Mouse (Mus musculus) midbrain, embryonic 16.5 days (tissue): Measurements from ENCODE around the gene Stx6. TPM values are rescaled to one million over a fixed set of nuclear protein-coding genes. Genes with fewer than 3 reads are reported as not detected.

Source experiments
- ATAC-seq: fragments of 200-750 bp; cut with Nextera tagmentation; 2 replicates; pipeline ENCODE4 v1.8.0; 2017; ENCODE audit warnings: moderate TSS enrichment
- H3K27ac ChIP-seq: fragments of 300-500 bp; sonication (generic); 2 replicates; pipeline ENCODE4 v1.5.1; 2014; ENCODE audit warnings: mild to moderate bottlenecking, low read length, mixed read lengths
- H3K27me3 ChIP-seq: fragments of 300-500 bp; sonication (generic); 2 replicates; pipeline ENCODE4 v1.6.1; 2014; ENCODE audit warnings: low read depth, low read length, mixed read lengths; ENCODE audit not compliant: control insufficient read depth, insufficient read depth
- H3K36me3 ChIP-seq: fragments of 300-500 bp; sonication (generic); 2 replicates; pipeline ENCODE4 v1.6.1; 2014; ENCODE audit warnings: mild to moderate bottlenecking, low read length, moderate library complexity, mixed read lengths; ENCODE audit not compliant: control insufficient read depth, insufficient read depth
- H3K4me1 ChIP-seq: fragments of 300-500 bp; sonication (generic); 2 replicates; pipeline ENCODE4 v1.6.1; 2014; ENCODE audit warnings: mild to moderate bottlenecking, low read length, mixed read lengths; ENCODE audit not compliant: control insufficient read depth, insufficient read depth
- H3K4me2 ChIP-seq: fragments of 300-500 bp; sonication (generic); 2 replicates; pipeline ENCODE4 v1.6.1; 2014; ENCODE audit warnings: mild to moderate bottlenecking, low read length, mixed read lengths
- H3K4me3 ChIP-seq: fragments of 300-500 bp; sonication (generic); 2 replicates; pipeline ENCODE4 v1.5.1; 2014; ENCODE audit warnings: low read depth, mild to moderate bottlenecking, low read length, moderate library complexity, mixed read lengths
- H3K9ac ChIP-seq: fragments of 300-500 bp; sonication (generic); 2 replicates; pipeline ENCODE4 v1.6.1; 2014; ENCODE audit warnings: low read depth, low read length, mixed read lengths
- H3K9me3 ChIP-seq: fragments of 300-500 bp; sonication (generic); replicated peaks from 2 replicates; pipeline ENCODE4 v1.6.1; 2014; ENCODE audit warnings: mild to moderate bottlenecking, low read length, mixed read lengths; ENCODE audit not compliant: control insufficient read depth, poor library complexity, severe bottlenecking
- WGBS: fragments of 180-500 bp; shearing (Covaris S2); extraction: QIAGEN DNeasy Blood & Tissue Kit; methylation state at CpG from one replicate; pipeline ENCODE4 v1.1.7; 2014; 5-methylcytosine and 5-hydroxymethylcytosine counted together
- polyA plus RNA-seq: library from polyadenylated mRNA; unstranded; fragments of >200 nt; fragmentation: Nextera tagmentation; extraction: Ambion mirVana; gene quantifications from 2 replicates; pipeline ENCODE4 v1.2.1, GENCODE M21; 2015

Stx6 gene
- polyA plus RNA-seq, 1 experiment from 2014 or later: 94.0 TPM

- no peak for ATAC-seq
- Histone ChIP-seq H3K9ac (no peak overlapping the region), H3K36me3 (no peaks in the 10 kb centered on the region), H3K4me2 (no peak overlapping the region), H3K27ac (no peak overlapping the region), H3K4me3 (no peak overlapping the region), H3K4me1 (no peaks in the 10 kb centered on the region), H3K9me3 (no peaks in the 10 kb centered on the region), H3K27me3 (no peaks in the 10 kb centered on the region)
- WGBS: 95% methylated on average over 5 of the region's 5 CpGs
Observed at GRCm38 (mm10) chr1:155124397-155124796, 34.1 kb upstream of the Stx6 start.

GRCm38 (mm10) chr1:155126716-155127115, 31.8 kb upstream of the Stx6 start:
- no peak overlapping the region for H3K4me2 ChIP-seq
- H3K4me1 ChIP-seq: no peaks in the 10 kb centered on the region
- no peaks in the 10 kb centered on the region for H3K27me3 ChIP-seq
- no peak overlapping the region for H3K9ac ChIP-seq
- H3K9me3 ChIP-seq: no peaks in the 10 kb centered on the region
- WGBS: 89% methylated on average over 5 of the region's 5 CpGs
- no peak overlapping the region for H3K27ac ChIP-seq
- H3K36me3 ChIP-seq: no peaks in the 10 kb centered on the region
- no peak for ATAC-seq
- no peak overlapping the region for H3K4me3 ChIP-seq

- 93% methylated on average over 5 of the region's 5 CpGs for WGBS
- H3K4me3 ChIP-seq: no peak overlapping the region
- no peaks in the 10 kb centered on the region for H3K4me1 ChIP-seq
- H3K27me3 ChIP-seq: no peaks in the 10 kb centered on the region
- no peak overlapping the region for H3K4me2 ChIP-seq
- no peaks in the 10 kb centered on the region for H3K36me3 ChIP-seq
- no peaks in the 10 kb centered on the region for H3K9me3 ChIP-seq
- ATAC-seq: no peak
- H3K9ac ChIP-seq: no peak overlapping the region
- no peak overlapping the region for H3K27ac ChIP-seq
Observed at GRCm38 (mm10) chr1:155127429-155127934, 31.0 kb upstream of the Stx6 start.

GRCm38 (mm10) chr1:155134866-155135265, 23.6 kb upstream of the Stx6 start:
- 70% methylated on average over 8 of the region's 8 CpGs for WGBS
- Histone ChIP-seq H3K36me3 (no peaks in the 10 kb centered on the region), H3K9me3 (no peaks in the 10 kb centered on the region), H3K9ac (no peak overlapping the region), H3K27ac (no peak overlapping the region), H3K27me3 (no peaks in the 10 kb centered on the region), H3K4me3 (no peak overlapping the region), H3K4me2 (no peak overlapping the region), H3K4me1 (no peaks in the 10 kb centered on the region)
- ATAC-seq: no peak

GRCm38 (mm10) chr1:155138795-155139194, 19.7 kb upstream of the Stx6 start:
- H3K27me3 ChIP-seq: no peaks in the 10 kb centered on the region
- no peak overlapping the region for H3K9ac ChIP-seq
- no peak overlapping the region for H3K4me3 ChIP-seq
- 94% methylated on average over 7 of the region's 7 CpGs for WGBS
- no peak overlapping the region for H3K4me2 ChIP-seq
- H3K4me1 ChIP-seq: no peaks in the 10 kb centered on the region
- no peak overlapping the region for H3K27ac ChIP-seq
- ATAC-seq: no peak
- no peaks in the 10 kb centered on the region for H3K9me3 ChIP-seq
- H3K36me3 ChIP-seq: no peaks in the 10 kb centered on the region

- ATAC-seq: no peak
- no peak overlapping the region for H3K9ac ChIP-seq
- no peaks in the 10 kb centered on the region for H3K4me1 ChIP-seq
- no peak overlapping the region for H3K4me3 ChIP-seq
- 68% methylated on average over 2 of the region's 2 CpGs for WGBS
- H3K36me3 ChIP-seq: no peaks in the 10 kb centered on the region
- no peak overlapping the region for H3K27ac ChIP-seq
- no peaks in the 10 kb centered on the region for H3K9me3 ChIP-seq
- no peaks in the 10 kb centered on the region for H3K27me3 ChIP-seq
- no peak overlapping the region for H3K4me2 ChIP-seq
Observed at GRCm38 (mm10) chr1:155140076-155140475, 18.4 kb upstream of the Stx6 start.

- Histone ChIP-seq H3K27ac (no peak overlapping the region), H3K36me3 (no peaks in the 10 kb centered on the region), H3K4me1 (no peaks in the 10 kb centered on the region), H3K27me3 (no peaks in the 10 kb centered on the region), H3K4me3 (no peak overlapping the region), H3K4me2 (no peak overlapping the region), H3K9me3 (no peaks in the 10 kb centered on the region), H3K9ac (no peak overlapping the region)
- WGBS: 77% methylated on average over 6 of the region's 6 CpGs
- ATAC-seq: no peak
Observed at GRCm38 (mm10) chr1:155145620-155146019, 12.9 kb upstream of the Stx6 start.

- Histone ChIP-seq H3K4me1 (no peaks in the 10 kb centered on the region), H3K27ac (no peak within 1 kb of the TSS), H3K4me3 (peak within 1 kb of the TSS; percentile 16; the same call in 1 of the 2 replicates), H3K4me2 (no peak within 1 kb of the TSS), H3K36me3 (no peaks in the 10 kb centered on the region), H3K9me3 (no peaks in the 10 kb centered on the region), H3K27me3 (no peaks in the 10 kb centered on the region), H3K9ac (0 out of 2 replicates have a peak within 1 kb of the TSS, but pooled peaks have one; percentile 10)
- WGBS: 62% methylated on average over 8 of the region's 8 CpGs
- ATAC-seq: no peak
Observed at GRCm38 (mm10) chr1:155146572-155146980, 11.9 kb upstream of the Stx6 start, which contains the start of gene Mr1. TSS of gene Mr1 (minus strand) at chr1:155146814.

- WGBS: 86% methylated on average over 2 of the region's 2 CpGs
- no peak for ATAC-seq
Observed at GRCm38 (mm10) chr1:155147228-155147627, 11.3 kb upstream of the Stx6 start.

More at GRCm38 (mm10) chr1:155147228-155147627, 11.3 kb upstream of the Stx6 start:
- Histone ChIP-seq H3K36me3 (no peaks in the 10 kb centered on the region), H3K9ac (no peak overlapping the region), H3K27me3 (no peaks in the 10 kb centered on the region), H3K4me1 (no peaks in the 10 kb centered on the region), H3K9me3 (no peaks in the 10 kb centered on the region), H3K27ac (no peak overlapping the region), H3K4me3 (no peak overlapping the region), H3K4me2 (no peak overlapping the region)
